Comparison of ENCODE assay signal across 9 mouse cellular contexts in genomic region chr7:141217343-141218013, GRCm38 (mm10). TPM values are rescaled to one million over a fixed set of nuclear protein-coding genes. Genes with fewer than 3 reads are reported as not detected.
A peak's percentile ranks its signal among the peaks of the same experiment; 100 is the strongest.
DNase-seq lines count a peak whose midpoint lies in the region; ATAC-seq and TF ChIP-seq lines count a peak whose summit lies in the region.
"Had no signal": no experiment of that assay in that cellular context is flagged by ENCODE, and none has a peak within 500 bp of the region (broad histone marks: within the 10 kb centered on the region; RNA-seq: fewer than 3 reads in every experiment).

No protein-coding gene starts in this region.

- ATAC-seq in forebrain, embryonic 13.5 days = no peak
- ATAC-seq in forebrain, embryonic 16.5 days = no peak
- no peak for ATAC-seq in embryonic facial prominence, embryonic 14.5 days (ENCODE audit: low read depth)
- ATAC-seq in liver, embryonic 16.5 days (ENCODE audit: low read depth) = no peak
- no peak for ATAC-seq in CD4-positive, CD25-positive, alpha-beta regulatory T cell, adult 4 months

- H3K4me3 ChIP-seq in forebrain, embryonic 13.5 days = no peak overlapping the region
- no peak overlapping the region for H3K4me3 ChIP-seq in forebrain, embryonic 16.5 days (replicated peaks; ENCODE audit: low read length)
- H3K4me3 ChIP-seq in liver, adult 2 months (ENCODE audit: insufficient read depth, low read depth, low read length) = peak overlapping the region; percentile 47; the same call in 1 of the 2 replicates
- no peak overlapping the region for H3K4me3 ChIP-seq in embryonic facial prominence, embryonic 14.5 days (ENCODE audit: low read depth, low read length)
- peak overlapping the region; percentile 80 for H3K4me3 ChIP-seq in liver, embryonic 16.5 days (ENCODE audit: low read depth, low read length)

- peaks cover 12% of the 10 kb centered on the region for H3K36me3 ChIP-seq in forebrain, embryonic 13.5 days (ENCODE audit: poor library complexity, severe bottlenecking)
- H3K36me3 ChIP-seq in forebrain, embryonic 16.5 days (ENCODE audit: control insufficient read depth, insufficient read depth) = no peaks in the 10 kb centered on the region
- H3K36me3 ChIP-seq in liver, adult 2 months (ENCODE audit: control insufficient read depth, insufficient read depth, low read length) = no peaks in the 10 kb centered on the region
- H3K36me3 ChIP-seq in embryonic facial prominence, embryonic 14.5 days (ENCODE audit: control insufficient read depth, insufficient read depth, low read length) = peaks cover 10% of the 10 kb centered on the region; the same call in 1 of the 2 replicates
- H3K36me3 ChIP-seq in liver, embryonic 16.5 days (ENCODE audit: control insufficient read depth, insufficient read depth) = peaks cover 2% of the 10 kb centered on the region; the same call in 1 of the 2 replicates

- no peaks in the 10 kb centered on the region for H3K27me3 ChIP-seq in forebrain, embryonic 13.5 days
- no peaks in the 10 kb centered on the region for H3K27me3 ChIP-seq in forebrain, embryonic 16.5 days (replicated peaks; ENCODE audit: control insufficient read depth, insufficient read depth, low read length)
- H3K27me3 ChIP-seq in liver, adult 2 months (ENCODE audit: control insufficient read depth, insufficient read depth, low read length) = no peaks in the 10 kb centered on the region
- no peaks in the 10 kb centered on the region for H3K27me3 ChIP-seq in embryonic facial prominence, embryonic 14.5 days (replicated peaks; ENCODE audit: control insufficient read depth, insufficient read depth, low read length)
- no peaks in the 10 kb centered on the region for H3K27me3 ChIP-seq in liver, embryonic 16.5 days (ENCODE audit: control insufficient read depth, insufficient read depth, low read depth, low read length)

- H3K4me1 ChIP-seq in forebrain, embryonic 13.5 days = peaks cover 38% of the 10 kb centered on the region
- H3K4me1 ChIP-seq in forebrain, embryonic 16.5 days (replicated peaks; ENCODE audit: control insufficient read depth, insufficient read depth, low read length) = peaks cover 26% of the 10 kb centered on the region
- H3K4me1 ChIP-seq in liver, adult 2 months (ENCODE audit: control insufficient read depth, insufficient read depth, low read length) = peaks cover 22% of the 10 kb centered on the region
- H3K4me1 ChIP-seq in embryonic facial prominence, embryonic 14.5 days (ENCODE audit: control insufficient read depth, insufficient read depth, low read length) = peaks cover 19% of the 10 kb centered on the region
- H3K4me1 ChIP-seq in liver, embryonic 16.5 days (ENCODE audit: control insufficient read depth, low read depth, low read length) = peaks cover 78% of the 10 kb centered on the region

- no peak overlapping the region for H3K4me2 ChIP-seq in forebrain, embryonic 13.5 days
- H3K4me2 ChIP-seq in forebrain, embryonic 16.5 days (ENCODE audit: low read length) = no peak overlapping the region
- H3K4me2 ChIP-seq in embryonic facial prominence, embryonic 14.5 days (ENCODE audit: low read depth, low read length) = peak overlapping the region; percentile 69; the same call in 1 of the 2 replicates
- H3K4me2 ChIP-seq in liver, embryonic 16.5 days (ENCODE audit: low read depth, low read length) = peak overlapping the region; percentile 100

- no peak for TF ChIP-seq POLR2A in liver, adult 2 months (IDR thresholded peaks at IDR 0.05; ENCODE audit: extremely low read depth, insufficient read depth, low read length)

- DNase-seq in liver, adult 2 months (ENCODE audit: extremely low read depth, low read depth, low spot score) = no peak
- no peak for DNase-seq in liver
- no peak for DNase-seq in embryonic facial prominence, embryonic 14.5 days (ENCODE audit: low spot score)
- no peak for DNase-seq in thymus, postnatal 4 days
- DNase-seq: heart, postnatal 14 days had no signal

- no peak for TF ChIP-seq CTCF in liver, adult 2 months (IDR thresholded peaks at IDR 0.05; ENCODE audit: low read depth, low read length)

- H3K27ac ChIP-seq in forebrain, embryonic 13.5 days = no peak overlapping the region
- H3K27ac ChIP-seq in forebrain, embryonic 16.5 days (ENCODE audit: low read length) = no peak overlapping the region
- peak overlapping the region; percentile 89 for H3K27ac ChIP-seq in liver, adult 2 months (replicated peaks; ENCODE audit: insufficient read depth, low read depth, low read length)
- no peak overlapping the region for H3K27ac ChIP-seq in embryonic facial prominence, embryonic 14.5 days (replicated peaks; ENCODE audit: low read depth, low read length)
- H3K27ac ChIP-seq in liver, embryonic 16.5 days (ENCODE audit: low read length) = peak overlapping the region; percentile 94

- H3K79me2 ChIP-seq in liver, adult 2 months (ENCODE audit: control insufficient read depth, insufficient read depth, low read length) = peaks cover 12% of the 10 kb centered on the region; the same call in 1 of the 2 replicates

- 91% methylated on average over 17 of the region's 17 CpGs for WGBS in forebrain, embryonic 13.5 days
- 90% methylated on average over 17 of the region's 17 CpGs for WGBS in forebrain, embryonic 16.5 days
- 85% methylated on average over 17 of the region's 17 CpGs for WGBS in liver, adult 2 months
- 83% methylated on average over 13 of the region's 17 CpGs for WGBS in embryonic facial prominence, embryonic 14.5 days
- WGBS in liver, embryonic 16.5 days (ENCODE audit: insufficient replicate concordance) = 87% methylated on average over 17 of the region's 17 CpGs

- H3K9ac ChIP-seq in forebrain, embryonic 13.5 days = 0 out of 2 replicates have a peak overlapping the region, but pooled peaks have one; percentile 79
- no peak overlapping the region for H3K9ac ChIP-seq in forebrain, embryonic 16.5 days (replicated peaks; ENCODE audit: low read depth, low read length)
- H3K9ac ChIP-seq in liver, adult 2 months (ENCODE audit: low read depth, low read length) = peak overlapping the region; percentile 65
- no peak overlapping the region for H3K9ac ChIP-seq in embryonic facial prominence, embryonic 14.5 days (ENCODE audit: low read depth, low read length)
- H3K9ac ChIP-seq in liver, embryonic 16.5 days (ENCODE audit: low read depth, low read length) = peak overlapping the region; percentile 7; the same call in 1 of the 2 replicates

- H3K9me3 ChIP-seq in forebrain, embryonic 13.5 days (replicated peaks) = no peaks in the 10 kb centered on the region
- no peaks in the 10 kb centered on the region for H3K9me3 ChIP-seq in forebrain, embryonic 16.5 days (ENCODE audit: control insufficient read depth, low read length)
- H3K9me3 ChIP-seq in embryonic facial prominence, embryonic 14.5 days (ENCODE audit: control insufficient read depth, low read length) = no peaks in the 10 kb centered on the region
- no peaks in the 10 kb centered on the region for H3K9me3 ChIP-seq in liver, embryonic 16.5 days (replicated peaks; ENCODE audit: control insufficient read depth, low read length)

RNA-seq across cellular contexts. Expression of gene Rassf7, which starts 1.8 kb away (rescaled TPM):
- 29.4 and 33.8 TPM in 2 replicates for polyA plus RNA-seq in forebrain, embryonic 13.5 days (2015; fragmentation: Nextera tagmentation; extraction: Ambion mirVana)
- 22.9 and 23.6 TPM in 2 replicates for polyA plus RNA-seq in forebrain, embryonic 16.5 days (2015; fragmentation: Nextera tagmentation; extraction: Ambion mirVana)
- 21.6 and 22.5 TPM in 2 replicates for total RNA-seq in liver, adult 2 months (2014; rRNA removed)
- 49.1 and 53.3 TPM in 2 replicates for polyA plus RNA-seq in liver, adult 2 months (2012; rRNA removed)
- polyA plus RNA-seq in embryonic facial prominence, embryonic 14.5 days (2014; fragmentation: Nextera tagmentation; extraction: Ambion mirVana) = 26.7 and 30.2 TPM in 2 replicates
- 23.9 and 26.4 TPM in 2 replicates for polyA plus RNA-seq in liver, embryonic 16.5 days (2015; fragmentation: Nextera tagmentation; extraction: Ambion mirVana)
- polyA plus RNA-seq in CD4-positive, CD25-positive, alpha-beta regulatory T cell, adult 4 months (2017; shearing (Covaris generic)) = 10 to 100 TPM; 14.2 to 15.9 TPM

RNA-seq across cellular contexts. Expression of gene Lmntd2, which starts 3.6 kb away (rescaled TPM):
- 2.1 and 2.3 TPM in 2 replicates for polyA plus RNA-seq in forebrain, embryonic 13.5 days (2015; fragmentation: Nextera tagmentation; extraction: Ambion mirVana)
- polyA plus RNA-seq in forebrain, embryonic 16.5 days (2015; fragmentation: Nextera tagmentation; extraction: Ambion mirVana) = 0.76 and 1.2 TPM in 2 replicates
- total RNA-seq in liver, adult 2 months (2014; rRNA removed) = 0.47 and 0.83 TPM in 2 replicates
- 1.4 and 2.2 TPM in 2 replicates for polyA plus RNA-seq in liver, adult 2 months (2012; rRNA removed)
- 1.3 and 1.5 TPM in 2 replicates for polyA plus RNA-seq in embryonic facial prominence, embryonic 14.5 days (2014; fragmentation: Nextera tagmentation; extraction: Ambion mirVana)
- polyA plus RNA-seq in liver, embryonic 16.5 days (2015; fragmentation: Nextera tagmentation; extraction: Ambion mirVana) = 0.80 and 0.84 TPM in 2 replicates
- 1 to 10 TPM; 8.5 to 9.6 TPM for polyA plus RNA-seq in CD4-positive, CD25-positive, alpha-beta regulatory T cell, adult 4 months (2017; shearing (Covaris generic))
- total RNA-seq: heart, postnatal 14 days had no signal

RNA-seq across cellular contexts. Expression of gene Phrf1, which starts 11.1 kb away (rescaled TPM):
- polyA plus RNA-seq in forebrain, embryonic 13.5 days (2015; fragmentation: Nextera tagmentation; extraction: Ambion mirVana) = 82.4 and 91.3 TPM in 2 replicates
- 90.2 and 96.1 TPM in 2 replicates for polyA plus RNA-seq in forebrain, embryonic 16.5 days (2015; fragmentation: Nextera tagmentation; extraction: Ambion mirVana)
- 8.1 and 12.6 TPM in 2 replicates for total RNA-seq in liver, adult 2 months (2014; rRNA removed)
- polyA plus RNA-seq in liver, adult 2 months (2012; rRNA removed) = 6.7 and 9.2 TPM in 2 replicates
- polyA plus RNA-seq in embryonic facial prominence, embryonic 14.5 days (2014; fragmentation: Nextera tagmentation; extraction: Ambion mirVana) = 59.8 and 62.7 TPM in 2 replicates
- 23.8 and 28.5 TPM in 2 replicates for polyA plus RNA-seq in liver, embryonic 16.5 days (2015; fragmentation: Nextera tagmentation; extraction: Ambion mirVana)
- 10 to 100 TPM; 45.3 to 54.8 TPM for polyA plus RNA-seq in CD4-positive, CD25-positive, alpha-beta regulatory T cell, adult 4 months (2017; shearing (Covaris generic))

RNA-seq across cellular contexts. Expression of gene Lrrc56, which starts 23.5 kb away (rescaled TPM):
- 12.6 and 17.3 TPM in 2 replicates for polyA plus RNA-seq in forebrain, embryonic 13.5 days (2015; fragmentation: Nextera tagmentation; extraction: Ambion mirVana)
- polyA plus RNA-seq in forebrain, embryonic 16.5 days (2015; fragmentation: Nextera tagmentation; extraction: Ambion mirVana) = 10.0 and 13.9 TPM in 2 replicates
- total RNA-seq in liver, adult 2 months (2014; rRNA removed) = 1.8 and 2.1 TPM in 2 replicates
- 4.4 and 4.8 TPM in 2 replicates for polyA plus RNA-seq in liver, adult 2 months (2012; rRNA removed)
- 6.0 and 7.2 TPM in 2 replicates for polyA plus RNA-seq in embryonic facial prominence, embryonic 14.5 days (2014; fragmentation: Nextera tagmentation; extraction: Ambion mirVana)
- polyA plus RNA-seq in liver, embryonic 16.5 days (2015; fragmentation: Nextera tagmentation; extraction: Ambion mirVana) = 8.3 and 9.5 TPM in 2 replicates
- polyA plus RNA-seq in CD4-positive, CD25-positive, alpha-beta regulatory T cell, adult 4 months (2017; shearing (Covaris generic)) = 1 to 10 TPM; 2.2 to 4.5 TPM

RNA-seq across cellular contexts. Expression of gene Hras, which starts 23.7 kb away (rescaled TPM):
- 67.2 and 73.9 TPM in 2 replicates for polyA plus RNA-seq in forebrain, embryonic 13.5 days (2015; fragmentation: Nextera tagmentation; extraction: Ambion mirVana)
- polyA plus RNA-seq in forebrain, embryonic 16.5 days (2015; fragmentation: Nextera tagmentation; extraction: Ambion mirVana) = 105 and 113 TPM in 2 replicates
- total RNA-seq in liver, adult 2 months (2014; rRNA removed) = 37.6 and 53.8 TPM in 2 replicates
- polyA plus RNA-seq in liver, adult 2 months (2012; rRNA removed) = 50.4 and 58.9 TPM in 2 replicates
- 122 and 142 TPM in 2 replicates for polyA plus RNA-seq in embryonic facial prominence, embryonic 14.5 days (2014; fragmentation: Nextera tagmentation; extraction: Ambion mirVana)
- polyA plus RNA-seq in liver, embryonic 16.5 days (2015; fragmentation: Nextera tagmentation; extraction: Ambion mirVana) = 35.3 and 40.1 TPM in 2 replicates
- polyA plus RNA-seq in CD4-positive, CD25-positive, alpha-beta regulatory T cell, adult 4 months (2017; shearing (Covaris generic)) = 1 to 10 TPM; 3.8 to 4.3 TPM

Comparison
In these comparisons a context has a peak if more than half of its experiments do, and no peak if none do; other contexts are left out.
1. H3K9ac ChIP-seq: peak in forebrain, embryonic 13.5 days (single experiment), liver, adult 2 months (single experiment) and liver, embryonic 16.5 days (single experiment); none in forebrain, embryonic 16.5 days (single experiment) and embryonic facial prominence, embryonic 14.5 days (single experiment).
2. H3K27ac ChIP-seq: peak in liver, adult 2 months (single experiment) and liver, embryonic 16.5 days (single experiment); none in forebrain, embryonic 13.5 days (single experiment), forebrain, embryonic 16.5 days (single experiment) and embryonic facial prominence, embryonic 14.5 days (single experiment).
3. H3K4me2 ChIP-seq: peak in embryonic facial prominence, embryonic 14.5 days (single experiment) and liver, embryonic 16.5 days (single experiment); none in forebrain, embryonic 13.5 days (single experiment) and forebrain, embryonic 16.5 days (single experiment).
4. H3K4me3 ChIP-seq: peak in liver, adult 2 months (single experiment) and liver, embryonic 16.5 days (single experiment); none in forebrain, embryonic 13.5 days (single experiment), forebrain, embryonic 16.5 days (single experiment) and embryonic facial prominence, embryonic 14.5 days (single experiment).